Mouse (Mus musculus): ENCODE data around the gene Fads2.

DNA sequence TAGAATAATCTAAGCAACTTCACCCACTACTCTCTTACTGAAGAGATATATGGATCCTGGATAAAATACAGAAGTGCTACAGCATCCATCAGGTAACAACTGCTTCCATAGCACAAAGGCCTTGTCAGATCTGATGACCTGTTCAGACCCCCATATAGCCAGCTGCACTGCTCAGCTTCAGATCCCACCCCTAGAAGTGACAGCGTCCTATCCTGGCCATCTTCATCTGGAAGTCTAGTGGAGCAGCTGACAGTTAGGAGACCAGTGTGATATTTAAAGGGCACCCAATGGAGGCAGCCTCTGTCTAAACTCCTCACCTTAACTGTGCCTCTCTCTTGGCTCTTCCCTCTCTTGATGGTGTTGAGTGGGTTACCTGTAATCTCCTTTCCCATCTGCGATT, 7.1 kb upstream of the Fads2 start:
- TF ChIP-seq NANOG (IDR thresholded peaks at IDR 0.05; ENCODE audit: borderline replicate concordance, low read length) (no peak), CTCF (conservative IDR thresholded peaks at IDR 0.05; ENCODE audit: low read length) (no peak), POU5F1 (IDR thresholded peaks at IDR 0.05; ENCODE audit: borderline replicate concordance, low read length) (no peak)
